Mouse (Mus musculus): ENCODE measurements around the gene Zfp668. TPM values are rescaled to one million over a fixed set of nuclear protein-coding genes. Genes with fewer than 3 reads are reported as not detected.
A peak's percentile ranks its signal among the peaks of the same experiment; 100 is the strongest.

Gene Zfp668
- total RNA-seq (2021), result 1 to 10 TPM; 2.4 to 3.6 TPM
- long read RNA-seq, experiment 1, result 0 reads
- long read RNA-seq, experiment 2, full-length matches to known transcripts, result 1 of 3 reads
- long read RNA-seq, experiment 2, partial matches to known transcripts, result 0 of 3 reads
- long read RNA-seq, experiment 2, other reads (novel, unspliced or antisense), result 2 of 3 reads

DNA sequence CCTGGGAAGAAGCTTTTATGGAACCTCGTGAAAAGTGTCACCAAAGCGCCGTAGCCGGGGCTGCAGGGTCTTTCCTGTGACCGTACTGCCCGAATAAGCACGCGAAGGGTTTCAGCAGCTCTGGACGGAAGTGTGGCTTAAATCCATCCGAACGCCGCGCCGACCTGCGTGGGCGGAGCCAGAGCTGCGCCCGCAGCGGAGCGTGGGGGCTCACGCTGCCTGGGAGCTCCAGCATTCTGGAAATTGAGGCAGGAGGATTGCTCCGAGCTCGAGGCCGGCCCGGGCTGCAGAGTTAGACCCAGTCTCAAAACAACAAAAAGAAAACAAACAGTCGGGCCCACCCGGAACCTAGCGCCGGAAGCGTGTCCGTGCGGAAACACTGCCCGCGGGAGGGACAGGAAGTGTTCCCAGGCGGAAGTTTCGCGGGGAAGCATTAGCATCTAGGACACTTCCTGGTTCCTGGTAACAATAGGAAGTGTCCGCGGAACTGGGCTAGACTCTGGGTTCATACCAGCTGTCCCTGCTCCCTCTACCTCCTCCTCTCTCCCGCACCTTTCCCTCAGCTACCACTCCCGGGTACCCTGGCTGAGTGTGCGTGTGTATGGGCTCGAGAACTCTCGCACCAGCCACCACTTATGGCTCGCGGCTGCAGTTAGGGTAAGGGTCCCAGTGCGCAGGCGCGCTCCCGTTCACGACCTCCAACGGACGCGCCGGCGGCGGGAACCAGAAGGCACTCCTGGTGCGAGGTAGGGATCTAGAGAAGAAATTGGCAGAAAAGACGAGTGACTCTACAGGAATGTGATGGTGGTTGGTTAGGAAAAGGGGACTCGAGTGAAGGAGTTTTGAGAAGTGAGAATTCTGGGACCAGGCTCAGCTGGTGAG lies at the start of gene Zfp668:
TSS of gene Zfp668 (minus strand) at position 362 of the 882 bp plus-strand sequence.
- intact Hi-C loops (cut with DNase I), result loop anchor here (5.0 kb wide), 1 partner anchor 74 kb away; the partner anchor contains the start of gene Hsd3b7
- peak; percentile 85 to 91 for DNase-seq

DNA sequence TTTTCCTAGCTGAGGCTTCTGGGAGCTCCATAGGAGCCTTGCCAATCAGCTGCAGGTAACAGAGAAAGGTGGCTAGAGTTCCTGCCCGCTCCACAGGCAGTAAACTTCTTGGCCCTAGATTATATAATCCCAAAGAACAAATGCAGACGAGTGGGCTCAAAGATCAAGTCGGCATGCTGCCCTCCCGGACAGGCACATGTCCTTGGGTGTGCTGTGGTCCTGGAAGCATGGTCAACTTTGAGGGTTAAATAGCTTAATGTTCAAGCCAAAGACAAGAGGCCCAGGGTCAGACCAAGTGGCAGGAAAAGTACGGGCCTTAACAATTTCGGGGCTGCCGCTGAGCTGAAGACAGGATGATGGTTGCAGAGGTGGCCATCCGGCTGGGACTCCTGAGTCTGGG lies 49.4 kb upstream of the Zfp668 start:
- no peak for DNase-seq
- intact Hi-C loops (cut with DNase I), result no loop called here

DNA sequence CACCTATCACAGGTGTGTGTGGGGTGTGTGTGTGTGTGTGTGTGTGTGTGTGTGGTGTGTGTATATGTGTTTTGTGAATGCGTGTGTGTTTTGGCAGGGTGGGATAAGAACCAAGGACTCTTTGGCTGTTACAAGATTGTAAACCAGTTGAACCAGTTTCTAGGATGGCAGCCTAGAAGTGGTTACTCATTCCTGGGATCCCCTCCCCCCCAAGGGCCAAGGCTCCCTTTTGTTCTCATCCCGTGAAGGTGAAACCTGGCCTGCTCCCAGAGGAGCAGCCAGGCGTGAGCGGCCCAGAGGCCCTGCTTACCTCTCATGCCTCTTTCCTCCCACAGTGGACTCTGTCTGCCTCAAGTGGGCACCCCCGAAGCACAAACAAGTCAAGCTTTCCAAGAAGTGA lies 48.6 kb upstream of the Zfp668 start:
- intact Hi-C loops (cut with DNase I), result no loop called here
- DNase-seq, result no peak

DNA sequence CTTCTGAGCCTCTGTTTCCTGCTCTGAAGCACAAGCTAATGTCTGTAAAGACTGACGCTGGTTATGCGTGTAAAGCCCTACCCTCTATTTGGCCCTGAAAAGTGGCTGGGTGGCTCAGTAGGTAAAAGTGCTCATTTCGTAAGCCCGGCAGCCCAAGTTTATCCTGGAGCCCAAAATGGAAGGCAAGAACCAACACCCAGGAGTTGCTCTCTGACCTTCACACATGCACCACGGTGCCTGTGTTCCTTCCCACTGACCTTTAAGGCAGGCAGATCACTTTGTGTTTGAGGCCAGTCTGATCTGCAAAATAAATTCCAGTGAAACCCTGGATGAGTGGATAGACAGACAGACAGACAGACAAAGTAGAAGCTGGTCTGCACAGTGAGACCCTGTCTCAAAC lies 47.1 kb upstream of the Zfp668 start:
- DNase-seq, result no peak
- intact Hi-C loops (cut with DNase I), result no loop called here

DNA sequence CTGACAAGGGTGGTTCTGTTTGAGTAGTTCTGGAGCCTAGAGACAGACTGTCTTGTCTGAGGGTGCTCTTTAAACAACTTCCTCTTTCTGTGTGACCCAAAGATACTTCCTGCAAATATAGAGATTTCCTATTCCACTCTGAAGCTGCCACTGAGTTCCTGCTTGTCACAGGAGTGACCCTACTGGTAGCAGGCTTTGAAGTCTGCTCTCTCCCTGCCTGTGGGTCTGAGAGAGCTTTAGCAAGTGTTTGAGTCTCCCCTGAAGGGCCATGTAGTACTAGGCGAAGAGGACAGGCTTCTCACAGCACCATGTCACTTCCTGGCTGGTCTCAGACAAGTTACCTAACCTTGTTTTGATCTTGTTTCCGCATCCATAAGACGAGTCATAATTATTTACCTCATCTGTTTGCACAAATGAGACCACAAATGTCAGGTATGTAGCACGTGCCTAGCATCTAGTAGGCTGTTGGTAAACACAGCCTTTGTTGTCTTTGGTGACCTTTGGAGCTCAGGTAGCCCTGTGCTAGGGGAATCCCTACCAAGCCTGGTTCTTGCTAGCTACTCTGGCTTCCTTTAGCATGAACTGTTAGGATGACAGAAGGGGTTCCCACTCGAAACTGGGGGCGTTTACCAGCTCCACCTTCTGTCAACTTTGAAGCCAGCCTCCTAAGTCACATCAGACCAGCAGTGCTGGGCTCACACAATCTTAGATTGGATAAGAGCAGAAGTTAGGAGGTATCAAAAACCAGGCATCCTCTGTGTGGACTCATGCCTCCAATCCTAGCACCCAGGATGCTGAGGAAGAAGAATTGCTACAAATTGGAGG lies 46.0 kb upstream of the Zfp668 start:
- DNase-seq, result no peak
- intact Hi-C loops (cut with DNase I), result no loop called here

DNA sequence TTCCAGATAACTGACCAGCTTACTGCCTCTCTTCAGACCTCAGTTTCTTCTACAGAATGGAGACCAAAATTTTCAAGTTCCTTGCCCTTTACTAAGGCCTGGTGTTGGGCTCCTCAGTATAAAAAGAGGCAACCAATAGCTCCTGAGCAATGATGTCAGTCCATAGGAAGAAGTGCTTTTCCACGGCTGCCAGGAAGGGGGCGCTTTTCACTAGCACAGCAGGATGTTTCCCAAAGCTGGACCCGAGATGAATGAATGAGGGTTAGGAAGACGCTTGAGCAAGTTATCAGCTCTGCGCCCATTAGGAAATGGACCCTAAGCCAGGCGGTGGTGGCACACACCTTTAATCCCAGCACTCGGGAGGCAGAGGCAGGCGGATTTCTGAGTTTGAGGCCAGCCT lies 44.9 kb upstream of the Zfp668 start:
- DNase-seq, result no peak
- intact Hi-C loops (cut with DNase I), result no loop called here

DNA sequence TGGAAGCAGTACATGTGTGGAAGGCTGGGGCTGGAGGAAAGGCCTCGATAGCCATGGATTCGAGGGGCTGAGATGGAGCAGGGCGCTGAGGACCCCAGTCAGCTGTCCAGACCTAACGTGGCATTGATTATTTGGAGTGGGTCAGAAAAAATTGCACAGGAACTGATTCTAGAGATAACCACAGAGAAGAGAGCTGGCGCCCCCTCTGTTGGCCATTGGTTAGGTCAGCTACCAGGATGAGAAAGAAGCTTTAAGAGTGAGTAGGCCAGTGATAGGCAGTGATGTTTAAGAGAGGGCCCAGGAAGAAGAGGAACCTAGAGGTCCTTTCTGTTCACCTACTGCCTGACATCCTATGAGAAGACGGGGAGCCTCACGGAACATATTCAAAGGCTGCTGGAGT lies 42.7 kb upstream of the Zfp668 start:
- intact Hi-C loops (cut with DNase I), result no loop called here
- no peak for DNase-seq

DNA sequence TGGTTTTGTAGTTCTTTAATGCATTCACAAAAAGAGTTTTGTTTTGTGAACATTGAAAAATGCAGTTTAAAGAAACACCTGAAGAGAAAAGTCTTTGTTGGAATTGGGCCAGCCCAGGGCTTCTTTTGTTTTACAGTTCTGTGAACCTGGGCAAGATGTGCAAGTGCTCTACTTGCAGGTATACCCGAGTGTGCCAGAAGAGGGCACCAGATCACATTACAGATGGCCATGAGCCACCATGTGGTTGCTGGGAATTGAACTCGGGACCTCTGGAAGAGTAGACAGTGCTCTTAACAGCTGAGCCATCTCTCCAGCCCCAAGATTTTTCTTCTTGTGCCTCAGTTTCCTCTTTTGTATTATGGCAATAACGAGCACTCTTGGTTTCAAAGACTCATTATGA lies 41.6 kb upstream of the Zfp668 start:
- intact Hi-C loops (cut with DNase I), result no loop called here
- no peak for DNase-seq

DNA sequence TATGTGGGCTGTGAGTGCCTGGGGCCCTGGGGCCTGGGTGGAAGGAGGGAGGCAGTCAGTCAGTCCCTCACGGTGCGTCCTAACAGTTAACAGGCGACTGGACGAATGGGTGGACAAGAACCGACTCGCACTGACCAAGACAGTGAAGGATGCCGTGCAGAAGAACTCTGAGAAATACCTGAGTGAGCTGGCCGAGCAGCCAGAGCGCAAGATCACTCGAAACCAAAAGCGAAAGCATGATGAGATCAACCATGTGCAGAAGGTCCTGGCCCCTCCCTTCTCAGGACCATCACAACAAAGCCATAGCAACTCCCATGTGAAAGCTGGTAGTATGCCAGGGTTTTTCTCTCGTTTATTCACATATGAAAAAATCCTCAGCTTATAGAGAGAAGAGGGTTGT lies 38.7 kb upstream of the Zfp668 start:
- intact Hi-C loops (cut with DNase I), result no loop called here
- DNase-seq, result no peak

DNA sequence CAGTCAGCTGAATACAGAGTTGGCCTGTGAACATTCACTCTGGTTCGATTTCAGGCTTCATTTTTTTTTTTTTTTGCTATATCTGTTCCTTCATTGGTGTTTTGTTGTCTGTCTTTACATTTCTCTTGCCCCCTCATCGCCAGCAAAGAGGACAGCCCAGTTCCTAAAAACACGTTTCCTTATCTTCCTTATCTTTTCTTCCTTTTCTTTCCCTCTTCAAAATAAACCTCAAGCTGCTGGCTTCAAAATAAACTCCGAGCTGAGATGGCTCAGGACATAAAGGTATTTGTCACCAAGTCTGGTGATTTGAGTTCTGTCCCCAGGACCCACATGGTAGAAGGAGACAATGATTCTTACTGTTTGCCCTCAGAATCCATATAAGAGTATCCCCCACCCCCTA lies 36.3 kb upstream of the Zfp668 start:
- intact Hi-C loops (cut with DNase I), result no loop called here

DNA sequence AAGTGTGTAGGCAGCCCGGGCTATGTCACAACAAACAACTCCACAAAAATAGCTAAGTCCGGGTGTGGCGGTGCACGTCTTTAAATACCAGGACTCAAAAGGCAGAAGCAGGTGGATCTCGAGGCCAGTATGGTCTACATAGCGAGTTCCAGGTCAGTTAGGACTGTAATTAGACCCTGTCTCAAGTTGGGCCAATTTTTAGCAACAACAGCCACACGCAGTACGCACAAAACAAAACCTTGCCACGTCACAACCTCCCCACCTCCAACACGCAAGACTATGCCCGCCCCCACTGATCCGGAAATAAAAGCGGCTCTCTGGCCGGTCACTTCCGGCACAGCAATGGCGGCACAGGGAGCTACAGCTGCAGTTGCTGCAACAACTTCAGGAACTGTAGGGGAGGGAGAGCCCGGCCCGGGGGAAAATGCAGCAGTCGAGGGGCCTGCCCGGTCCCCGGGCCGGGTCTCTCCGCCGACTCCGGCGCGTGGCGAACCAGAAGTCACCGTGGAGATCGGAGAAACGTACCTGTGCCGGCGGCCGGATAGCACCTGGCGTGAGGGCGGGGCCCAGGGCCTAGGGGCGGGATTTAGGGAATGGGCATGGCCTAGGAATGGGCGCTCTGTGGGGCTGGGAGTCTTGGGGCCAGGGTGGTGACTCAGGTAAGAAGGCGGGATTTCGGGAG lies 35.7 kb upstream of the Zfp668 start, which contains the start of gene Kat8:
TSS of gene Kat8 (plus strand) at position 327 of the 682 bp plus-strand sequence.
- peak; percentile 76 to 83 for DNase-seq
- intact Hi-C loops (cut with DNase I), result no loop called here

More for the DNA sequence above, 36.3 kb upstream of the Zfp668 start:
- no peak for DNase-seq

DNA sequence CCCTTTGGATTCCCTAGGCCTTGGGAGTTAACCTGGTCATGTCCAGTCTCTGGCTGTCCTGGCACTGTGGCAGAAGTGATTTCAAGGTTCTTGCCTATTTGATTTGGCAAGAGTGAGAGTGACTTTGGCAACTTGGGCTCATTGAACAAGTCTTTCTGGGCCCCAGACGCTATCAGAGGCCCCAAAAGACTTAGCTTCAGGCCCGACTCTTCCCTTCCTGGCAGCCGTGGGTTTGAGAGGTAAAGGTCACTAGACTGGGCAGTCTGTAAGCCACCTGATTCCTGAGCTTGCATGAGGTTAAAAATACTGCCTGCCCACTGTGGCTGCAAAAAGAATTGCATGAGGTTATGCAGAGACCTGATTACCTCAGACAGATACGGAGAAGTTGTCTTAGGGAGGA lies 32.0 kb upstream of the Zfp668 start:
- intact Hi-C loops (cut with DNase I), result no loop called here
- no peak for DNase-seq

DNA sequence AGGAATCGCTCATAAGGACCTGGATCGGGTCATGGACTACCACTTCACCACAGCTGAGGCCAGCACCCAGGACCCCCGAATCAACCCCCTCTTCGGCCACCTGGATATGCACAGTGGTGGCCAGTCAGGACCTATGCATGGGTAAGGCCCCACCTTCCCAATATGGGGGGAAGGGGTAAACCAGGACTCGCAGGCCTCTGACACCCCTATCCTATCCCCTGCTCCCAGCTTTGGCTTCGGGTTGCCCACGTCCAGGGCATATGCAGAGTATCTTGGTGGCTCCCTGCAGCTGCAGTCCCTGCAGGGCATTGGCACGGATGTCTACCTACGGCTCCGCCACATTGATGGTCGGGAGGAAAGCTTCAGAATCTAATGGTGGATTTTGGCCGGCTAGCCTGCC lies 31.3 kb upstream of the Zfp668 start:
- intact Hi-C loops (cut with DNase I), result no loop called here
- no peak for DNase-seq

DNA sequence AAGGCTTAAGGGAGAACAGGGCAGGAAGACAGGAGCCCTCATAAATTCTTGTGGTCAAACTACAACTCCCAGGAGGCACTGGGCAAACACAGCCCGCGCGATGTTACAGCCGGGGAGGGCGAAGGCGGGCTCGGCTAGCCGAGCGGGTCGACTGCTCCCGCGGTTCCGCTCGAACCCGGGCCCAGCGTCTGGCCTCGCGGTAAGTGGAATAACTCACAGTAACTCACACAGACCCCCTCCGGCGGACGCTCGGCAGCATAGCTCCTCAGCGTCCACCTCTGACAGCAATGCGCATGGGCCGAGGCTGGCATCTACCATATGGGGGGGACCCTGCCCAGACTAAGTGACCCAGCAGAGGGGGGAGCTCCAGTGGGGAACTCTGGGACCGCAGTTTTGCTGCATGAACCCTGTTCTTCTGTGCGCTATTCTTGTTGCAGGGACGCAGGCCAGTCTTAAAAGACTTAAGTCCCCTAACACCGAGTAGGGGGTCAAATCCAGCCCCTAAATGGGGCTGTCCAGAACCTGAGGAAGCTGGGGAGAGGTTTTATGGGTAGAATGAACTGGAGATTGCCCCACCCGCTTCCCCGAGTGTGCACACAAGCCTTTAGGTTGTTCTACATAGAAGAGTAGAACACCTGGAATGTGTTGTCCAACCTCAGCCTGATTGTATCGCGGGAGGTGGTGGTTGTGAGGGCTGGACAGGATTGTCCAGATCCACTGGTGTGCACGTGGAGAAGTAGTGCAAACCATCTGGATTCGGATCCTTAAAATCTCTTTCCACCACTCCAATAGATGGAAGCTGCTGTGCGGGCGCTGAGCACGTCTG lies 27.6 kb upstream of the Zfp668 start, which contains the start of gene Bckdk:
TSS of gene Bckdk (plus strand) at position 112 of the 826 bp plus-strand sequence.
- peak; percentile 66 to 73 for DNase-seq

DNA sequence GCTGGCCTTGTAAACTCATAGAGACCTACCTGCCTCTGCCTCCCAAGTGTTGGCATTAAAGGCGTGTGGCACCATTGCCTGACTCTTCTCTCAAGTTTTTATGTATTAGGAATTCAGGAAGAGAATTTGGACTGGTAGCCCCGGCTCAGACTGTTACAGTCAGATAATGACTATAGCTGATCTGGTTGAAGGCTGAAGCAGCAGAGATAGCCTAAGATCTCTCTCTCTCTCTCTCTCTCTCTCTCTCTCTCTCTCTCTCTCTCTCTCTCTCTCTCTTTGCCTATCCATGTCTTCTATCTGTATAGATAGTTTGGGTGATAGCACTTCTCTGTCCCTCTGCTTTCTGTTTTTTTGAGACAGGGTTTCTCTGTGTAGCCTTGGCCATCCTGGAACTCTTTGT lies 25.1 kb upstream of the Zfp668 start:
- intact Hi-C loops (cut with DNase I), result no loop called here
- DNase-seq, result no peak

More for the DNA sequence above, 27.6 kb upstream of the Zfp668 start, which contains the start of gene Bckdk:
- intact Hi-C loops (cut with DNase I), result no loop called here

DNA sequence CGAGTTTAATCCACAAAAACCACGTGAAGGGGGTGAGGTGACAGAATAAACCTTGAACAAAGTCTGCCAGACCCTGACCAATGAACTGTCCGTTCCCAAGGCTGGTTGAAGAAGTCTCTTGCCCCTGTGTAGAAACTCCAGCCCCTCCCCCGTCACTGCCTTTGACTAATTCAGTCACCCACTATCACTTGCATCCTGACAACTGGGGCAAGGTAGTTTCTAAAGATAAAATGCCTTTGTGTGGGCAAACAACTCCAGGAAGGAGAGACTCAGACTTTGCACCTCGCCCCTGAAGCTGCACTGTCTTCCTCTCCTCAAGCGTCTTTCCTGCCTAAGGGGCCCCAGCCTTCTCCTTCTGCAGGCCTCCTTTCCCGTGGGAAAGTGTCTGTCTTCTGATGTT lies 23.4 kb upstream of the Zfp668 start:
- no peak for DNase-seq
- intact Hi-C loops (cut with DNase I), result no loop called here

DNA sequence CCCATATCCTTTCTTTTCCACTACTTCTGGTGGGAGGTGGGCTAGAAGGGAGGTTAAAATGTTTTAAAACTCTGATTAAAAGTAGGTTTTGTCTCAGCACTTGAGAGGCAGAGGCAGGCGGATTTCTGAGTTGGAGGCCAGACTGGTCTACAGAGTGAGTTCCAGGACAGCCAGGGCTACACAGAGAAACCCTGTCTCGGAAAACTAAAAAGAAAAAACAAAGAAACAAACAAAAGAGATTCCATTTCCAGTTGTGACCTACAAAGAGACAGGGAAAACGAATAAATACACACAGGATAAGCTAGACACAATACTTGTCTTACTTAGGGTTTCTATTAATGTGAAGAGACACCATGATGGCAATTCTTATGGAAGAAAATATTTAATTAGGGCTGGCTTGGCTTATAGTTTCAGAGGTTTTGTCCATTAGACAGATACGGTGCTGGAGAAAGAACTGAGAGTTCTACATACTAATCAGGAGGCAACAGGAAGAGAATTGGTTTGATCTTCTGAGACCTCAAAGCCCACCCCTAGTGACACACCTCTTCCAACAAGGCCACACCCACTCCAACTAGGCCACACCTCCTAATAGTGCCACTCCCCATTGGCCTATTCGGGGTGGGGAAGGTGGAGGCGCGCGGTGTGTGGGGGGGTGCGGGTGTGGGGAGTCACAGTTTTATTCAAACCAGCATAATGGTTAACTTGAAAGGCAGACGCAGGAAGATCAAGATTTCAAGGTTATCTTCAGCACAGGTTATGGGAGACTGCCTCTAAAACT lies 21.7 kb upstream of the Zfp668 start:
- DNase-seq, result no peak
- intact Hi-C loops (cut with DNase I), result no loop called here

DNA sequence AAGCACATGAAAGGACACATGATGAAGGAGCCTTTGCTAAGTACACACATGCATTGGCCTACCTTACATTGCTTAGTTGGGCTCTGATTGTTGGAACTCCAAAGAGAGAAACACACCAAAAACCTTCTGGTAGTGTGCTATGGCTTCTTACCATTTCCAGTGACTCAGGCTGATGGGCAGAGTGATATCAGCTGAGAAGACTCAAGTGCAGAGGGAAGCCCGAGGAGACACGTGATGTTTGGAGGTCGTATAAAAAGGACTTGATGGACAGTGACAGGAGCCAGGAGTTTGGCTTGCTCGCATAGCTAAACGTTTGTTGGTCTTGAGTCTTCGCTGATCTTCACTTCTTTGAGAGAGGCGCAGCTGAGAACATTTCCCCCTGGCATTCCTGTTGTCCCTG lies 20.9 kb upstream of the Zfp668 start:
- intact Hi-C loops (cut with DNase I), result no loop called here
- no peak for DNase-seq

DNA sequence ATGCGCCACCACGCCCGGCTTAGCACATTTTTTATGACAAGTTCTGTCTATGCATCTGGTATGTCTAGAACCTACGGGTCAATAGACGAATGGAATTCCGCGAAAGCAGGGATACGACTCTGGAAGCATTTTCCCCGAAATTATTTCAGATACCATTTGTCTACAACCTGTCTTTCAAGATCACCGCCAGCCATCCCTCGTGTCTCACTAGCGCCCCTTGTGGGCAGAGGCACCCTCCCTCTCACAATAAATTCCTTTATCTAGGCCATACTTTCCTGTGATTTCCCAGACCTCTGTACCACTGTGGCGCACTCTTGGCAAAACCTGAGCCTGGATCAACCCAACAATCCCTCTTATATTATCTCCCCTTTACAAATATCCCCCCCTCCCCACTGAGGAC lies 19.8 kb upstream of the Zfp668 start:
- peak in 1 of 2 experiments; percentile 63 for DNase-seq
- intact Hi-C loops (cut with DNase I), result no loop called here
